Mouse (Mus musculus) CH12.LX (cell line): Measurements from ENCODE around the gene Hyal3. TPM values are rescaled to one million over a fixed set of nuclear protein-coding genes. Genes with fewer than 3 reads are reported as not detected.

ENCODE experiments used
- DNase-seq: peaks from one replicate; pipeline ENCODE4 v3.0.0-alpha.2; 2013; ENCODE audit errors: extremely low read depth
- H3K27ac ChIP-seq: 2 replicates; pipeline ENCODE4 v1.5.1; 2012; ENCODE audit warnings: low read depth, mild to moderate bottlenecking, control low read depth, moderate library complexity; ENCODE audit not compliant: insufficient read depth
- H3K27me3 ChIP-seq: replicated peaks from 2 replicates; pipeline ENCODE3; 2012; ENCODE audit warnings: inconsistent platforms
- H3K36me3 ChIP-seq, 2 experiments: replicated peaks in 1 of 2; 2 replicates each; pipeline versions ENCODE3 to v1.6.1; 2012; ENCODE audit warnings: inconsistent platforms in 1 of 2, low read length in 1 of 2, mild to moderate bottlenecking in 1 of 2, mixed read lengths in 1 of 2, moderate library complexity in 1 of 2; ENCODE audit not compliant: control insufficient read depth in 1 of 2, insufficient read depth in 1 of 2
- H3K4me1 ChIP-seq, 2 experiments: 2 replicates each; pipeline ENCODE4 v1.6.1; 2012; ENCODE audit warnings: inconsistent platforms in 1 of 2, moderate library complexity in 1 of 2; ENCODE audit not compliant: insufficient read depth in 2 of 2, control insufficient read depth in 1 of 2
- H3K4me2 ChIP-seq: 2 replicates; pipeline ENCODE4 v1.6.1; 2012; ENCODE audit warnings: low read depth, mild to moderate bottlenecking, control low read depth; ENCODE audit not compliant: poor library complexity, insufficient read depth, severe bottlenecking
- H3K4me3 ChIP-seq, 3 experiments: fragments of 150-350 bp in 1 of 3; sonication (generic) in 1 of 3; replicated peaks in 1 of 3; 2 replicates each; pipeline versions ENCODE3 to v1.5.1; 2011 to 2012; ENCODE audit warnings: low read depth in 2 of 3, low read length in 2 of 3, mild to moderate bottlenecking in 2 of 3, moderate library complexity in 2 of 3, control low read depth in 1 of 3, improper control_type of control experiment in 1 of 3, inconsistent platforms in 1 of 3, mixed read lengths in 1 of 3; ENCODE audit not compliant: poor library complexity in 1 of 3
- H3K79me2 ChIP-seq: replicated peaks from 2 replicates; pipeline ENCODE4 v1.6.1; 2012; ENCODE audit warnings: mild to moderate bottlenecking, moderate library complexity; ENCODE audit not compliant: control insufficient read depth, poor library complexity, insufficient read depth, severe bottlenecking; ENCODE audit errors: extremely low read depth
- H3K9ac ChIP-seq: 2 replicates; pipeline ENCODE4 v1.6.1; 2012; ENCODE audit warnings: low read depth, mild to moderate bottlenecking, control low read depth, moderate library complexity; ENCODE audit not compliant: insufficient read depth
- H3K9me3 ChIP-seq: replicated peaks from 2 replicates; pipeline ENCODE3; 2012; ENCODE audit warnings: low read length, inconsistent platforms, mixed read lengths
- BHLHE40 ChIP-seq: IDR thresholded peaks from 2 replicates; pipeline ENCODE4 v1.6.1; 2011; ENCODE audit warnings: mild to moderate bottlenecking, low read depth, low read length, improper control_type of control experiment
- CHD1 ChIP-seq: IDR thresholded peaks from 2 replicates; pipeline ENCODE4 v1.6.1; 2012; ENCODE audit warnings: low read depth, low read length, improper control_type of control experiment, inconsistent platforms
- CTCF ChIP-seq, 2 experiments: IDR thresholded peaks in 1 of 2; conservative IDR thresholded peaks in 1 of 2; 2 replicates each; pipeline ENCODE4 v1.5.1; 2011 to 2012; ENCODE audit warnings: low read depth in 2 of 2, low read length in 2 of 2, improper control_type of control experiment in 1 of 2, inconsistent platforms in 1 of 2, mild to moderate bottlenecking in 1 of 2, moderate library complexity in 1 of 2
- EP300 ChIP-seq: IDR thresholded peaks from 2 replicates; pipeline ENCODE4 v1.6.1; 2011; ENCODE audit warnings: low read length, improper control_type of control experiment
- HCFC1 ChIP-seq: IDR thresholded peaks from 2 replicates; pipeline ENCODE4 v1.6.1; 2012; ENCODE audit warnings: low read depth, mild to moderate bottlenecking, inconsistent platforms, low read length, improper control_type of control experiment
- IRF4 ChIP-seq: IDR thresholded peaks from 2 replicates; pipeline ENCODE4 v1.6.1; 2014; ENCODE audit warnings: low read depth, mild to moderate bottlenecking, inconsistent platforms, low read length, improper control_type of control experiment
- JUN ChIP-seq: IDR thresholded peaks from 2 replicates; pipeline ENCODE4 v1.6.1; 2011; ENCODE audit warnings: low read depth, mild to moderate bottlenecking, low read length, improper control_type of control experiment, moderate library complexity; ENCODE audit not compliant: insufficient read depth
- JUND ChIP-seq: conservative IDR thresholded peaks from 2 replicates; pipeline ENCODE4 v1.6.1; 2011; ENCODE audit warnings: low read depth, low read length, improper control_type of control experiment
- KAT2A ChIP-seq: IDR thresholded peaks from 2 replicates; pipeline ENCODE4 v1.6.1; 2012; ENCODE audit warnings: low read length, improper control_type of control experiment, inconsistent platforms; ENCODE audit not compliant: insufficient replicate concordance
- MAFK ChIP-seq: IDR thresholded peaks from 2 replicates; pipeline ENCODE4 v1.6.1; 2011; ENCODE audit warnings: low read length, improper control_type of control experiment; ENCODE audit not compliant: insufficient replicate concordance
- MEF2A ChIP-seq: IDR thresholded peaks from 2 replicates; pipeline ENCODE4 v1.6.1; 2014; ENCODE audit warnings: low read depth, mild to moderate bottlenecking, inconsistent platforms, low read length, improper control_type of control experiment, borderline replicate concordance
- MYC ChIP-seq: IDR thresholded peaks from 2 replicates; pipeline ENCODE4 v1.6.1; 2011; ENCODE audit warnings: low read depth, mild to moderate bottlenecking, improper control_type of control experiment, low read length
- POLR2AphosphoS2 ChIP-seq: IDR thresholded peaks from 2 replicates; pipeline ENCODE4 v1.6.1; 2011; ENCODE audit warnings: low read depth, low read length, improper control_type of control experiment
- RCOR1 ChIP-seq: conservative IDR thresholded peaks from 2 replicates; pipeline ENCODE4 v1.6.1; 2012; ENCODE audit warnings: low read depth, mild to moderate bottlenecking, inconsistent platforms, low read length, improper control_type of control experiment
- SMC3 ChIP-seq: IDR thresholded peaks from 2 replicates; pipeline ENCODE4 v1.6.1; 2011; ENCODE audit warnings: low read depth, low read length, improper control_type of control experiment
- TCF12 ChIP-seq: IDR thresholded peaks from 2 replicates; pipeline ENCODE4 v1.6.1; 2014; ENCODE audit warnings: low read depth, mild to moderate bottlenecking, inconsistent platforms, low read length, improper control_type of control experiment
- UBTF ChIP-seq: IDR thresholded peaks from 2 replicates; pipeline ENCODE4 v1.6.1; 2012; ENCODE audit warnings: low read depth, mild to moderate bottlenecking, inconsistent platforms, low read length, improper control_type of control experiment, moderate library complexity
- USF2 ChIP-seq: conservative IDR thresholded peaks from 2 replicates; pipeline ENCODE4 v1.6.1; 2011; ENCODE audit warnings: low read depth, low read length, improper control_type of control experiment
- ZC3H11A ChIP-seq: IDR thresholded peaks from 2 replicates; pipeline ENCODE4 v1.6.1; 2012; ENCODE audit warnings: low read depth, mild to moderate bottlenecking, inconsistent platforms, low read length, improper control_type of control experiment
- ZMIZ1 ChIP-seq: IDR thresholded peaks from 2 replicates; pipeline ENCODE4 v1.6.1; 2012; ENCODE audit warnings: low read depth, mild to moderate bottlenecking, inconsistent platforms, low read length, improper control_type of control experiment
- ZNF384 ChIP-seq: IDR thresholded peaks from 2 replicates; pipeline ENCODE4 v1.6.1; 2012; ENCODE audit warnings: low read depth, low read length, improper control_type of control experiment, inconsistent platforms
- dilution Hi-C: fragments of 300-500 bp; cut with MboI; formaldehyde crosslinking; loops from 2 replicates; pipeline ENCODE4 v1.14.3; 2020; ENCODE audit warnings: low sequenced_read_pairs; ENCODE audit not compliant: extremely low pct_unique_long_range_greater_than_20kb, extremely low pct_ligation_motif_present
- in situ Hi-C: fragments of 300-500 bp; cut with MboI; formaldehyde crosslinking; loops from 3 replicates; pipeline ENCODE4 v1.14.3; 2019; ENCODE audit warnings: low sequenced_read_pairs, low pct_ligation_motif_present, low pct_unique_long_range_greater_than_20kb, mixed read lengths
- polyA plus RNA-seq: library from polyadenylated mRNA; unstranded; fragments of >175 nt; gene quantifications from 2 replicates; pipeline ENCODE4 v1.2.1, GENCODE M21; 2012; ENCODE audit warnings: low read depth; ENCODE audit not compliant: insufficient read length
- total RNA-seq, 2 experiments: library from RNA; depleted of rRNA; stranded (reverse); fragments of 300-350 nt in 1 of 2; fragments of >200 nt in 1 of 2; gene quantifications; 2 replicates each; pipeline ENCODE4 v1.2.3; 2012 to 2014

Hyal3 gene
- total and polyA plus RNA-seq, 3 experiments = 0.12 to 0.21 (median 0.13) TPM

- TF ChIP-seq JUN (peak; percentile 71), JUND (peak; percentile 49; the same call in 1 of the 2 replicates), HCFC1 (peak; percentile 47; the same call in 1 of the 2 replicates), ZNF384 (no peak), KAT2A (no peak)
Measured at GRCm38 (mm10) chr9:107612191-107612944, 31.8 kb downstream of the Hyal3 start (continued).

- dilution Hi-C loops = no loop called here
- in situ Hi-C loops = no loop called here
- no peak for DNase-seq
Measured at GRCm38 (mm10) chr9:107612945-107613569, 32.4 kb downstream of the Hyal3 start.

GRCm38 (mm10) chr9:107615035-107615434 is 34.4 kb downstream of the Hyal3 start:
- H3K9ac ChIP-seq = no peak overlapping the region
- dilution Hi-C loops (no loop called here), in situ Hi-C loops (no loop called here)
- H3K4me3 ChIP-seq = no peak overlapping the region
- H3K9me3 ChIP-seq = no peaks in the 10 kb centered on the region
- H3K36me3 ChIP-seq = peaks cover 54 to 61% of the 10 kb centered on the region in 2 experiments
- no peak for TF ChIP-seq CHD1
- no peak for TF ChIP-seq MEF2A
- no peak for TF ChIP-seq HCFC1
- TF ChIP-seq UBTF = no peak
- TF ChIP-seq TCF12 = no peak
- no peak for TF ChIP-seq ZC3H11A
- no peak for TF ChIP-seq MAFK
- no peak for TF ChIP-seq BHLHE40
- no peak for TF ChIP-seq USF2
- TF ChIP-seq EP300 = no peak
- no peak for TF ChIP-seq IRF4
- no peak for TF ChIP-seq SMC3
- TF ChIP-seq CTCF (conservative IDR thresholded peaks at IDR 0.05 in 1 of 2, IDR thresholded peaks at IDR 0.05 in 1 of 2; ENCODE audit: low read depth in 2 of 2, low read length in 2 of 2) = no peak
- TF ChIP-seq MYC = no peak
- TF ChIP-seq ZMIZ1 = no peak
- H3K4me2 ChIP-seq = no peak overlapping the region
- no peaks in the 10 kb centered on the region for H3K27me3 ChIP-seq
- no peaks in the 10 kb centered on the region for H3K79me2 ChIP-seq
- no peak overlapping the region for H3K27ac ChIP-seq
- peaks cover 16 to 29% of the 10 kb centered on the region in 2 experiments for H3K4me1 ChIP-seq
- no peak for DNase-seq

More at GRCm38 (mm10) chr9:107612945-107613569, 32.4 kb downstream of the Hyal3 start:
- peak overlapping the region; percentile 26; the same call in 1 of the 2 replicates for H3K27ac ChIP-seq
- peak; percentile 5; the same call in 1 of the 2 replicates for TF ChIP-seq RCOR1
- no peak for TF ChIP-seq POLR2AphosphoS2
- TF ChIP-seq, all 38 proteins: peak for 1
- Histone ChIP-seq H3K9ac (no peak overlapping the region; the same call in 1 of the 2 replicates), H3K9me3 (no peaks in the 10 kb centered on the region), H3K4me3 (peak overlapping the region in 1 of 3 experiments; percentile 8), H3K4me2 (peak overlapping the region; percentile 46; the same call in 1 of the 2 replicates), H3K79me2 (no peaks in the 10 kb centered on the region), H3K36me3 (peaks cover 34 to 42% of the 10 kb centered on the region in 2 experiments), H3K4me1 (peaks cover 29 to 49% of the 10 kb centered on the region in 2 experiments), H3K27me3 (no peaks in the 10 kb centered on the region)
